In the genomic region with DNA sequence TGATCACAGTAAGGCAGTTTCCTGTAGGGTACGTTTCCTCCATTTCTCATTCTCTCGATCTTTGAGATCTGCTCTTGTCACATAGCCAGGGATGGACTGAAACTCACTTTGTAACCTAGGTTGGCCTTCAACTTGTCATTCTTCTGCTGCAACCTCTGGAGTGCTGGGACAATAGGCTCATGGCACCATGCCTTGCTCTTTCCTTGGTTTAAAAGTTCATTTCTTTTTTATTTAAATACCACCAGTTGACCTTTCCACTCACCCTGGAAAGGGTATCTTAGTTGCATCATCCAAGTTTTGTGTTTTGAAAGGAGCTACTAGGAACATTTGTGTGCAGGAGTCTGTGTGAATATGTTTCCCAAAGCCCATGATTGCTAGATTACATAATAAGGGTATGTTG, we compare ENCODE assay signal across 12 mouse cellular contexts.
"Had no signal": no experiment of that assay in that cellular context is flagged by ENCODE, and none has a peak within 500 bp of the region (broad histone marks: within the 10 kb centered on the region; RNA-seq: fewer than 3 reads in every experiment).

No protein-coding gene starts in this region.

- H3K4me2 ChIP-seq: liver, embryonic 11.5 days; liver, embryonic 15.5 days; midbrain, embryonic 11.5 days had no signal

- H3K27me3 ChIP-seq: liver, embryonic 15.5 days had no signal

- H3K9me3 ChIP-seq: liver, embryonic 15.5 days had no signal

- H3K4me3 ChIP-seq: layer of hippocampus, adult 2 months; liver, embryonic 15.5 days had no signal

- H3K27ac ChIP-seq: kidney, postnatal 0 days; layer of hippocampus, adult 2 months; liver, embryonic 15.5 days had no signal

- H3K9ac ChIP-seq: liver, embryonic 15.5 days had no signal

- DNase-seq: kidney, adult 2 months; kidney, postnatal 25 days; layer of hippocampus, adult 9-11 months; lung, postnatal 4 days; midbrain, embryonic 14.5 days; thymus, adult 18-20 months; thymus, postnatal 36 days had no signal

- H3K36me3 ChIP-seq: liver, embryonic 15.5 days had no signal
